Mouse (Mus musculus): Measurements from ENCODE around the gene Ogdhl.
"Not testable (repeated sequence)": the region's sequence is repeated elsewhere in the genome, so short reads cannot be mapped to it uniquely, and the experiment has no call there.

The Ogdhl gene

DNA sequence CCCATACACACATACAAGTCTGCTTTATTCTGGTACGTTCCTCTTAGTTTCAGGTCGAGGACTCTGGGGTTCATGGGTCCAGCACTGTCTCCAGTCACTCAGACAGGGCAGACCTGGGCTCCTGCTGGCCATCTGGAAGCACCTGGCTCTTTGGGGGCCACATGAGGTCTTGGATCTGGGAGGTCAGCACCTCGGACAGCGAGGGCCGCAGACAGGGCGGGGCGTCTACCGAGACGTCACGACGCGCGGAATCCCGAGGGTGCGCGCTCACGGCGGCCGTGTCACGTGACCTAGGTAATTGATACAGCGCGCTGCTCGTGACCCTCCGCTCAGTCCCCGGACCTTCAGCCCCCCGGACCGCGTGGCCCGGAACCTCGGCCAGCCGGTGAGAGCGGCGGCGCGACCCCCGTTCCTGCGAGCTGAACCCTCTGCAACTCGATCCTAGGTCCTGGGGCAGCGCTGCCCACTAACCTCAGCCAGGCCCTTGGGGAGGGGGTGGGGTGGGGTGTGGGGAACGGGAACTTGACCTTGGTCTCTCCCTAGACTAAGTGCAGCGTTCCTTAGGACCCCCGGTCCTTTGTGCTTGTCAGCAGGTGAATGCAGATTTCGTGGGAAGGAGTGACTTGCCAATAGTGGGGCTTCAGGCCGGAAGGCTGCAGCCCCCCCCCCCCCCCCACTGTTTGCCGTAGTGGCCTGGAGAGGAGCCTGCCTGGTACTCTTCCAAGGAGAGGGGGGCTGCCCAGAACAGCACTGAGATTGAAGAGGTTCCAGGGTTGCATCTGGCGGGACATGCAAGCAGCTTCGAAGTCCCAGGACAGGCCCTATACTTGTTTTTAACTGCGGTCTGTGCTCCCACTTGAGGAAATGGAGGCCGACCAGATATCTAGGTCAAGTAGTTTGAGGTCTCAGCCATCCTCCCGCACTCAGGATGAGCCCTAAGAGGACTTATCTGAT lies at the start of gene Ogdhl:
TSS of gene Ogdhl (plus strand) at position 288 of the 954 bp plus-strand sequence.
- peak; percentile 82 for DNase-seq (ENCODE audit: low spot score)

- no peak for DNase-seq (ENCODE audit: low spot score)
Observed at GRCm38 (mm10) chr14:32301622-32302021, 20.2 kb upstream of the Ogdhl start.

- DNase-seq (ENCODE audit: low spot score), result no peak
Observed at GRCm38 (mm10) chr14:32302423-32302822, 19.4 kb upstream of the Ogdhl start.

- no peak for DNase-seq (ENCODE audit: low spot score)
Observed at GRCm38 (mm10) chr14:32304921-32305320, 16.9 kb upstream of the Ogdhl start.

GRCm38 (mm10) chr14:32309876-32310275 lies 11.9 kb upstream of the Ogdhl start:
- peak; percentile 59 for DNase-seq (ENCODE audit: low spot score)

GRCm38 (mm10) chr14:32311381-32312035 lies 10.3 kb upstream of the Ogdhl start:
- DNase-seq (ENCODE audit: low spot score), result no peak

DNA sequence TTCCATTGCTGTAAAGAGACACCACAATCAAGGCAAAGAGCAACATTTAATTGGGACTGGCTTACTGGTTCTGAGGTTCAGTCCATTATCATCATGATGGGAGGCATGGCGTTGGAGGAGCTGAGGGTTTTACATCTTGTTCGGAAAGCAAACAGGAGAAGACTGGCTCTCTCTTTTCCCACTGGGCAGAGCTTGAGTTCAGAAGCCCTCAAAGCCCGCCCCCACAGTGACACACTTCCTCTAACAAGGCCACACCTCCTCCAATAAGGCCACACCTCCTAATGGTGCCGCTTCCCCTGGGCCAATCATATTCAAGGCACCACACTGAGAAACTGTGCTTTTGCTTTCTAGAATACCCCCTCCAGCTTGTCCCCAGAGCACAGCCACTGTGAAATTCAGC lies 4.0 kb upstream of the Ogdhl start:
- no peak for DNase-seq (ENCODE audit: low spot score)

DNA sequence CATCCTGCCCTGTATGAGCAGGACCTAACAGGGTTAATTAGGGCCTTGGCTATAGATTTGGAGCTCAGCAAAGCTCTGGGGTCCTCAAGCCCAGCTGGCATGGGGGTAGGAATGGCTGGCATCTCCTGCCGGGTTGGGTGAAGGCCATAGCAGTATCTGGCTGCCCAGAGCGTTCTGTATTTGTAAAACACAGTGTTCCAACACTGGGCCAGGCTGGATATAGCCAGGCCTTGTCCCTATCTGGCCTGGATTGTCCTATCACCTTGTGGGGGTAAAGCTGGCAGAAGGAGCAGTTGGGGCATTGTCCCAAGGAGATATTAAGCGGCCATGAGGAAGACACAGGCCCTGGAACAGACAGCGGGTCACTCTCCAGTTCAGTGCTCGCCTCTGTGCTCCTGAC lies 1.4 kb downstream of the Ogdhl start:
- DNase-seq (ENCODE audit: low spot score), result no peak

GRCm38 (mm10) chr14:32327366-32327765 lies 5.5 kb downstream of the Ogdhl start:
- no peak for DNase-seq (ENCODE audit: low spot score)

- no peak for DNase-seq (ENCODE audit: low spot score)
Observed at GRCm38 (mm10) chr14:32332515-32333445, 11.0 kb downstream of the Ogdhl start.

DNA sequence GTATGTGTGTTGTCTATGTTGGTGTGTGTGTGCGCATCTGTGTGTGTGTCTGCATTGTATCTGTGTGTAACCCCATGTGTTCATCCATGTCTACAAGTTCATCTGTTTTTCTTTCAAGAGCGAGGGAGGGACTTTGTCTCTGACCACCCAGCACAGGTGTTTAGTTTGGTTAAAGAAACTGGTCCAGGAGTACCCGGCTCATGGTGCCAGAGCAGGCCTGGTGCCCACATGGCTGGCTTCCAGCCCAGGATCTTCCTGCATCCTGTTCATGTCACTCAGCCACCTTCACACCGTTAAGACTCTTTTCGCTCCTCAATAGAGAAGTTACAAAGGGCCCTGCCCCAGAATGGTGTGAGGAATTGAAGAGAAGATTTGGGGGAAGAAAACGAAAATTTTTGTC lies 14.2 kb downstream of the Ogdhl start:
- no peak for DNase-seq (ENCODE audit: low spot score)

DNA sequence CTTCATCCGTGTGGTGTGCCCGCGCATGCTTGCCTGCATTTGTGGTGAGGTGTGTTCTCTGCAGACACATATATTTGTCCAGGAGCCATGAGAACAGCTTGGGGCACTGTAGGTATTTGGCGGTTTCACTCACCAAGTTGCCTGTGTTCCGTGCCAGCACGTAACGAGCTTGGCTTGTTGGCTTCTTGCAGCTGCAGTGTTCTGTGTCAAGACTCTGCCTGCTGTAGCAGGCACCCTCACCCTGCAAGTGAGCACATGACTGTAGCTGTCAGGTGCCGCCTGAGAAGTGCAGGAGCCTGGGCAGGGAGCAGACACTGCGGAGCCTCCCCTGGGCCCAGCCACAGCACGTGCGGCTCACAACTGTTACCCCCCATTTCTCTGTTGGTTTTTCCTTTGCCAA lies 14.7 kb downstream of the Ogdhl start:
- no peak for DNase-seq (ENCODE audit: low spot score)

GRCm38 (mm10) chr14:32341823-32342222 lies 20.0 kb downstream of the Ogdhl start:
- no peak for DNase-seq (ENCODE audit: low spot score)

DNA sequence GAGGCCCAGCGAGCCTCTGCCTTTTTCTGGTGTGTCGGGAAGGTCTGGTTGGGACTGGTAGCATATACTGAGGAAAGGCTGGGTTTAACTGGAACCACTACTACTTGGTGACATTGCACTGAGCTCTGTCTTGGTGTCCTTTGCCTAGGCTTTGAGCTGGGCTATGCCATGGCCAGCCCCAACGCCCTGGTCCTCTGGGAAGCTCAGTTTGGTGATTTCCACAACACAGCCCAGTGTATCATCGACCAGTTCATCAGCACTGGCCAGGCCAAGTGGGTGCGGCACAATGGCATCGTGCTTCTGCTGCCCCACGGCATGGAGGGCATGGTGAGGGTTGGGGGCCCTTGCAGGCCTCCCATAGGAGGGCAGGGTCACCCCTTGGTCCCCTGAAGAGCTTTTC lies 22.4 kb downstream of the Ogdhl start:
- no peak for DNase-seq (ENCODE audit: low spot score)

DNA sequence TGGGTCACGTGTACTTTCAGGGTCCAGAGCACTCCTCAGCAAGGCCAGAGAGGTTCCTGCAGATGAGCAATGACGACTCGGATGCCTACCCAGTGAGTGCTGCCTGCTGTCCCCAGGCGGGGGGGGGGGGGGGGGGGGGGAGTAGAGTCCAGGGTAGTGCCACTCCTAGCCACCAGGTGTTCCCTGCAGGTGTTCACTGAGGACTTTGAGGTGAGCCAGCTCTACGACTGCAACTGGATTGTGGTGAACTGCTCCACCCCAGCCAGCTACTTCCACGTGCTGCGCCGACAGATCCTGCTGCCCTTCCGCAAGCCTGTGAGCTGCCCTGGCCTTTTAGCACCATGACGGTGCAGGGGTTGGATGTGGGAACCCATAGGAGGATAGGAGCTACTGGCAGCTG lies 22.9 kb downstream of the Ogdhl start:
- no peak for DNase-seq (ENCODE audit: low spot score)

- no peak for DNase-seq (ENCODE audit: low spot score)
Observed at GRCm38 (mm10) chr14:32347307-32347706, 25.5 kb downstream of the Ogdhl start.

GRCm38 (mm10) chr14:32351181-32351920 lies 29.5 kb downstream of the Ogdhl start:
- DNase-seq (ENCODE audit: low spot score), result not testable (repeated sequence)

- DNase-seq (ENCODE audit: low spot score), result no peak
Observed at GRCm38 (mm10) chr14:32364359-32364758, 42.5 kb downstream of the Ogdhl start.

DNA sequence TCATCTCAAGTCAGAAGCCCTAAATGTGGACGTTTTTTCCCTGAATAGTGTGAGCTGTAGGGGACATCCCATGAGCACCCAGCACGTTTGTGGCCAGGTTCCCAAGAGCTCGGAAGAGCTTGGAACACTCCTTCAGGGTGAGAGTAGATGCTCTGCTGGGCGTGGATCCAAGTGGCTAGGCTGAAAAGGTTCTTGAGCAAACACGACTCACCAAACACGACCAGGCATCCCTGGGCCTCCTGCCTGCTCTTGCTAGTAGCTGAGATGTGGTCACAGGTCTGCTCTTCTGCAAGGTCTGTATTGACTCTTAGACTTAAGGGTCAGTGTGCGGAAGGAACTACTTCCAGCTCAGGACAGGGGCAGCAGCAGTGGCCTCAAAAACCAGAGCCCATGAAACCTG lies 47.9 kb downstream of the Ogdhl start:
- no peak for DNase-seq (ENCODE audit: low spot score)

DNA sequence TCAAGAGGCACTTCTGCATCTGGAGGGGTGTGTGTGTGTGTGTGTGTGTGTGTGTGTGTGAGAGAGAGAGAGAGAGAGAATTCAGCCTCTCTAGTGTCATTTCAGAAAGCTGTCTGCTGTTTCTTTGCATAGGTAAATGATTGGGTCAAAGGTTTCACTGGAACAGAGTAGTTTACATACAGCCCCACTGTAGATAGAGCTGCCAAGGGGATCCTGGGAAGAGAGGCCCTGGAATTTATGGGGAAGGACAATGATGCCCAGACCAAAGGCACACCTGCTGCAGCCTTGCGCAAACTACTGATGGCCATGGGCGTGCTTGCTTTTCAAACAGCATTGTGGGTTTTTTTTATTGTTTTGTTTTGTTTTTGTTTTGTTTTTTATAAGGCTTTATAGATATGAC lies 50.7 kb downstream of the Ogdhl start:
- no peak for DNase-seq (ENCODE audit: low spot score)

DNA sequence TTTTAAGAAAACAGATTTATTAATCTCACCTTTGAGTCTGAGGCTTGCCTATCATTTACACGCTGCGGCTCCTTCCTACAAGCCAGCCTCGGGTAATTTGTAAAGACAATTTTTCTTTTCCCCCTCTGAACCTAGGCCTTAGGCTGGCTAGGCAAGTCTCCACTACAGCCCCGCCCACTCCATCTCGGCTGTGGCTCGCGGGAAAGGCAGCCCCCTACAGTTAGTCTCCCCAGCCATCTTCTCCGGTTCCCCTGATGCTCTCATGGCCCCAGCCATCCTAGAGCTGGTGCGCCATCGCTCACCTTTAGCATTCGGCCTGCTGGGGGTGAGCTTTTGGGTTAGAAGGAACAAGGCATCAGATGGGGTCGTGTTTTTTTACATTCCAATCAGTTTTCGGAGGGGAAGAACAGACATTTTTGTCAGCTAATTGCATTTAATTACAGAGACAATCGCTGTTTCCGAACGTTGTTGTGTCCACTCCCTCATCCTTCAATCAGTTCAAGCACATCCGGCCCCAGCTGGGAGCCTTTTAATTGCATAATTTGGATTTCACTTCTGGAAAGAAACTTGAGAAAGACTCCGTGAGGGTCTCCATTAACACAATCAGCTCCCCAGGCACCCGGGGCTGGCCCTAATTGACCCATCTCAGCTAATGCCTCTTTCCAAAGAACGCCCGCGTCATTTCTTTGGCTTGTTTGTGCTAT lies 57.7 kb downstream of the Ogdhl start:
- no peak for DNase-seq (ENCODE audit: low spot score)
